Mouse (Mus musculus) megakaryocyte, adult 5-6 weeks (primary cell): ENCODE results near the gene Tmed4. TPM values are rescaled to one million over a fixed set of nuclear protein-coding genes. Genes with fewer than 3 reads are reported as not detected.
"Not testable (repeated sequence)": the region's sequence is repeated elsewhere in the genome, so short reads cannot be mapped to it uniquely, and the experiment has no call there.

ENCODE experiments used
- ATAC-seq: 2 replicates; pipeline ENCODE4 v1.8.0; 2016; ENCODE audit warnings: mild to moderate bottlenecking, inconsistent platforms; ENCODE audit not compliant: poor library complexity, severe bottlenecking
- total RNA-seq, 2 experiments: library from RNA; stranded (forward) in 1 of 2; stranded (reverse) in 1 of 2; fragments of 153-499, 151-499 nt in 1 of 2; fragments of 221-1000, 200-1000 nt in 1 of 2; gene quantifications; 2 replicates each; pipeline versions ENCODE4 v1.2.3 to v1.2.4; 2015 to 2017

Gene Tmed4
- total RNA-seq, 2 experiments from 2014 or later = 34.8 to 35.1 TPM

DNA sequence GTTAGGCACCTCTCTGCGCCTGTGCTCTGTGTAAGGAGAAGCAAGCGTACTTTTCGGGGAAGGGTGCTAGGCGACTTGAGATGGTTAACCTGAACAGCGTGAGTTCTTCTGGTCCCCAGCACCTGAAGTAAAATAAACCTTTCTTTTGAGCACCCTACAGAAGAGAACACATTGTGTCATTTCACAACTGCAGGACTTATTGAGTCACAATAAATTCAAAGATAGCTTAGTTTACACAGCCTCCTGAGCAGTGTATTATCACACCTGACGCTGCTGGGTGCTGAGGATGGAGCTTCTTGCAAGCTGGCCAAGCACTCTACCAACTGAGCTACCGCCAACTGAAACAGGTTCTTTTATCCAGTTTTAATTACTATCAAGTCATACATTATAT, 419 bp upstream of the Tmed4 start:
- no peak for ATAC-seq

DNA sequence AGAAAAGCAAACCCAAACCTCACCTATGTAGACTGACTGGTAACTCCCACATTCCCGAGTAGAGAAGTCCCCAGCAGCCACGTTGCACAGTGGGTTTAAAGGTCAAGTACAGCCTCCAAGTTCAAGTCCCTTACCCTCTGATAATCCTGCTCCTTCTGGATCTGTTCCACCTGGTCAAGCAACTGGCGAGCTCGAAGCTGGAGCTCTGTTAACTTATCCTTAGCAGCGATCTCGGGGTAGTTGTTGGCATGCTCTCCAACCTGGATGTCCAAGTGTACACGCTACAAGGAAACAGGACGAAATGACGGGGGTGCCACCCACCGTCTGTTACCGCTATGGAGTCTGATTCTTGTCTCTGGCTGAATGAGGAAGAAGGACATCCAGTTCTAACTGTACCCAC, 1.1 kb downstream of the Tmed4 start:
- ATAC-seq = peak; percentile 43; the same call in 1 of the 2 replicates

DNA sequence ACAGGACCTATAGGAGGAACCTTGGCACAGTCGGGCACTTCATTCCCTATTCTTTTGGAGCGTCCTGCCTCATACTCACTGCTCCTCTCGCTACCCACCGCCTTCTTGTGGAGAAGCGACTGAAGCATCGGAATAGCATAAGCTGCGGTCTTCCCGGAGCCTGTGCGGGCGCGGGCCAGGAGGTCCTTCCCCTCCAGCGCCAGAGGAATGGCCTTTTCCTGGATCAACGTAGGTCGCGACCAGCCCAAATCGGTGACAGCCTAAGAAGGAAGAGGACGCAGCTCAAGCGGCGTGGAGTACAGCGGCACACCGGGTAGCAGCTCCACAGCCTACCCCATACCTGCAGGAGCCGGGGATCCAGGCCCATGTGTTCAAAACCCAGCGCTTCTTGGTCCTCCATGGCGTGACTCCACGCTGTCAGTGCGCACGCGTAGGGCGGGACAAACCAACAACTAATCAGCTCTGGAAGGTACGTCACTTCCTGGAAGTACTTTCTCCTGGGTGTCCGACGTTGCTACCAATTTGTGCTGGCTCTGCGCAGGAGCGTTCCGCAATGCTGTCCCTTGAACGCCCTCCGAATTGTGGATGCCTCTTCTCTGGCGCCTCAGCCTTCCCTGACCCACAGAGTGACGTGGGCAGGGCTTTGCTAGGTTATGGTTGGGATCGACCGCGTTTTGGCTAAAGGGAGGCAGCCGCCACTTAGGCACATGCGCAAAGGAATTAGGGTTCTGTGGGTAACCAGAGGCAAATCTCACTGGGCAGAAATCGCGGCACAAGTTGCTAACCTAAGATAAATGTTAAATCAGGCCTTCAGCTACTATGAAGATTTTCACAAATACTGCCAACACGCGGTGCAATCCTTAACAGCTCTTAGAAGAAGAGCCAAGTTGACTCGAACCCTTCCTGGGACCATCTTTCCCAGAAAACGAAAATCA, 7.1 kb downstream of the Tmed4 start, which contains the start of gene Ddx56:
TSS of gene Ddx56 (minus strand) at position 453 of the 935 bp plus-strand sequence.
- ATAC-seq = peak; percentile 99

- ATAC-seq = no peak
Observed at GRCm38 (mm10) chr11:6266621-6267020, 8.0 kb downstream of the Tmed4 start.

- ATAC-seq = peak; percentile 87
Observed at GRCm38 (mm10) chr11:6261434-6262082, 13.1 kb downstream of the Tmed4 start.

GRCm38 (mm10) chr11:6259413-6259812, 15.3 kb downstream of the Tmed4 start:
- no peak for ATAC-seq

GRCm38 (mm10) chr11:6256490-6257072, 18.1 kb downstream of the Tmed4 start:
- ATAC-seq = no peak

- ATAC-seq = not testable (repeated sequence)
Observed at GRCm38 (mm10) chr11:6254602-6255001, 20.1 kb downstream of the Tmed4 start.

GRCm38 (mm10) chr11:6252824-6253223, 21.8 kb downstream of the Tmed4 start:
- ATAC-seq = no peak

DNA sequence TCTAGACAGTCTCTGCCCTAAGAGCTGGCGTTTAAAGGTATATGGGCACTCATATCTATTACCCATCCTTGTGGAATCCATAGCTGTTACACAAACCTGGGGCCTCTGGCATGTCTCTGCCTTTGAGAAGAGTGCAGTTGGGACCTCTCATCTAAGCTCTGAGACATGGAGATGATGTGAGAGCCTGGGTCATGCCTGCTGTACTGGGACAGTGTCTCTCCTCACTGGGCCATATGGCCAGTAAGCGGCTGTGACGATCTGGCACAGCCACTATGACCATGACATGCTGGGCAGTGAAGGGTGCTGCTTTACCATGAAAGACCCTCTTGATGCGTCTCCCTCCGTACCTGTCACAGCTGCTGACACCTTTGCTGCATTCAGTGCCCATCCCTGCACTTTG, 22.4 kb downstream of the Tmed4 start:
- no peak for ATAC-seq

DNA sequence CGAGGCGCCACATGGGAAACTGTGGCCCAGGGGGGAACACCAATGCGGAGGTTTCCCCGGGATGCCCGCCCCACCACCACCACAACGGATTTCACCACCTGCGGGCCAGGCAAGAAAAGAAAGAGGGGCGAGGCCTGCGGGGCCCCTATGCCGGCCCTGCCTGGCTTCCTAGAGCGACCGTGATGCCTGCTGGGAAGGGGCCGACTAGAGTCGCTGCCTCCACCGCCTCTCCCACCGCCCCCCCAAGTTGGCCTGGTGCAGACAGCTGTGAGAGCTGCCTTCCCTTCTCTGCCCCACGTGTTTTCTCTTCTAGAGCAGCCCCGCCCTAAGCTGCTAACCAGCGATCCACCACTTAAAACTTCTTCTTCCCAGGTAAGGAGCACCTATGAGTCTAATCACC, 30.0 kb downstream of the Tmed4 start:
- no peak for ATAC-seq

DNA sequence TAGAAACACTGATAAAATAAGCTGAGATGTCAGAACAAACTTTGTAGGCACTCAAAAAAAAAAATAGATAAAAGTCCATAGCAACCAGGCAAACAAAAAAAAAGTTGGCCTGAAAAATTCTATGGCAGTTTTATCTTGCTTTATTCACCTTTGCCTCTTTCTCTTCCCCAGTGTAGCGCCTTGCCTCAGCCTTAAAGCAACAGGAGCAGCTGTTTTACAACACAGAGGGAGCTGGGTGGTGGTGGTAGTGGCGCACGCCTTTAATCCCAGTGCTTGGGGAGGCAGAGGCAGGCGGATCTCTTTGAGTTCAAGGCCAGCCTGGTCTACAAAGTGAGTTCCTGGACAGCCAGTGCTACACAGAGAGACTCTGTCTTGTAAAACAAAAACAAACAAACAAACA, 41.6 kb downstream of the Tmed4 start:
- no peak for ATAC-seq

DNA sequence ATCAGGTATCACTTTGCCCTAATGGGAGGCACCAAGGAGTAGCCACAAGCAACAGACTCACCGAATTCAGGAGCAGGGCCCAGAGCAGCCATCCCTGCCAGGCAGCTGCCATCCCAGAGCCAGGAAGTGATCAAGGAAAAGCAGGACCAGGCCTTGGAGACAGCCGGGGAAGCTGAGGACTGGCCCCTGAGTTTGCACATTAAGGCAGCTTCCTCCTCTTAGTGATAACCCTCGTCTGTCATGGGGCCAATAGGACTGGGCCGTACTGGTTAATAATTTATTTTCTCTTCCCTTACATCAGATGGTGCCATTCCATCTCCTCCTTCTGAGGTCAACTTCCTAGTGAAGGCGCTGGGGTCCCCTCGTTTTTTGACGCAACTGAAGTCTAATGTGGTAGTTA, 44.7 kb downstream of the Tmed4 start, which contains the start of gene Npc1l1:
TSS of gene Npc1l1 (minus strand) at position 132 of the 400 bp plus-strand sequence.
- ATAC-seq = no peak

GRCm38 (mm10) chr11:6224541-6225229, 50.0 kb downstream of the Tmed4 start:
- ATAC-seq = no peak

DNA sequence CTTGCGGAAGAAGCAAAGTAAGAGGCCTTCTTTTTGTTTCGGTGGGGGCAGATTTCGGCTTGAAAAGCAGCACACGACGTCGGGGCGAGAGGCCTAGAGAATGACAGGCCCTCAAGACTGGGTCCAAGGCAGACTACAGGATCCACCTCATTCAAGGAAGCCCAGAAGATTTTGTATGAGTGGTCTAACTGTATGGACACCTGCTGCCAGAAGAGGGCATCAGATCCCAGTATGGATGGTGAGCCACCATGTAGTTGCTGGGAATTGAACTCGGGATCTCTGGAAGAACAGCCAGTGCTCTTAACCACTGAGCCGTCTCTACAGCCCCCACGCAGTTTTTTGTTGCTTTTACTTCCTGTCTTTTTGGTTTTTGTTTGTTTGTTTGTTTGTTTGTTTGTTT, 52.5 kb downstream of the Tmed4 start:
- no peak for ATAC-seq

Other genes with a start within 250 kb of the Tmed4 start
- gene Camk2b, start 208.5 kb downstream of the Tmed4 start, total RNA-seq (2015) = 0.38 and 0.71 TPM in 2 replicates
- 0.59 and 1.3 TPM in 2 replicates for gene Camk2b, start 208.5 kb downstream of the Tmed4 start, total RNA-seq (2017)
- 0.09 and 0.57 TPM in 2 replicates for gene A730071L15Rik, start 74.8 kb downstream of the Tmed4 start, total RNA-seq (2015)
- not detected in 2 replicates for gene A730071L15Rik, start 74.8 kb downstream of the Tmed4 start, total RNA-seq (2017)
- 11.5 and 14.6 TPM in 2 replicates for gene Nudcd3, start 74.5 kb downstream of the Tmed4 start, total RNA-seq (2015)
- 25.0 and 25.6 TPM in 2 replicates for gene Nudcd3, start 74.5 kb downstream of the Tmed4 start, total RNA-seq (2017)
- gene Npc1l1, start 44.7 kb downstream of the Tmed4 start, total RNA-seq (2015) = not detected in 2 replicates
- not detected in 2 replicates for gene Npc1l1, start 44.7 kb downstream of the Tmed4 start, total RNA-seq (2017)
- 11.9 and 14.0 TPM in 2 replicates for gene Ddx56, start 7.1 kb downstream of the Tmed4 start, total RNA-seq (2015)
- gene Ddx56, start 7.1 kb downstream of the Tmed4 start, total RNA-seq (2017) = 12.8 and 12.9 TPM in 2 replicates
- 92.5 and 99.3 TPM in 2 replicates for gene Ogdh, start 16.8 kb upstream of the Tmed4 start, total RNA-seq (2015)
- 74.2 and 90.3 TPM in 2 replicates for gene Ogdh, start 16.8 kb upstream of the Tmed4 start, total RNA-seq (2017)
- 37.8 and 39.0 TPM in 2 replicates for gene Zmiz2, start 114.2 kb upstream of the Tmed4 start, total RNA-seq (2015)
- gene Zmiz2, start 114.2 kb upstream of the Tmed4 start, total RNA-seq (2017) = 7.9 and 12.6 TPM in 2 replicates
- 3,541 and 3,784 TPM in 2 replicates for gene Ppia, start 140.6 kb upstream of the Tmed4 start, total RNA-seq (2015)
- gene Ppia, start 140.6 kb upstream of the Tmed4 start, total RNA-seq (2017) = 1,457 and 1,607 TPM in 2 replicates
- gene H2afv, start 169.6 kb upstream of the Tmed4 start, total RNA-seq (2015) = 235 and 240 TPM in 2 replicates
- 173 and 184 TPM in 2 replicates for gene H2afv, start 169.6 kb upstream of the Tmed4 start, total RNA-seq (2017)
- 54.1 and 63.5 TPM in 2 replicates for gene Purb, start 201.0 kb upstream of the Tmed4 start, total RNA-seq (2015)
- 43.7 and 56.3 TPM in 2 replicates for gene Purb, start 201.0 kb upstream of the Tmed4 start, total RNA-seq (2017)
- 161 and 175 TPM in 2 replicates for gene Myo1g, start 246.1 kb upstream of the Tmed4 start, total RNA-seq (2015)
- 182 and 197 TPM in 2 replicates for gene Myo1g, start 246.1 kb upstream of the Tmed4 start, total RNA-seq (2017)